Mouse (Mus musculus) stomach, postnatal 0 days (tissue): ENCODE data around the gene Rcan1.

Experiments used
- CTCF ChIP-seq: IDR thresholded peaks from 2 replicates; pipeline ENCODE4 v1.5.1; 2016; ENCODE audit warnings: antibody characterized with exemption, low read depth, mild to moderate bottlenecking, moderate library complexity
- EP300 ChIP-seq: optimal IDR thresholded peaks from 2 replicates; pipeline ENCODE3; 2016; ENCODE audit warnings: antibody characterized with exemption

DNA sequence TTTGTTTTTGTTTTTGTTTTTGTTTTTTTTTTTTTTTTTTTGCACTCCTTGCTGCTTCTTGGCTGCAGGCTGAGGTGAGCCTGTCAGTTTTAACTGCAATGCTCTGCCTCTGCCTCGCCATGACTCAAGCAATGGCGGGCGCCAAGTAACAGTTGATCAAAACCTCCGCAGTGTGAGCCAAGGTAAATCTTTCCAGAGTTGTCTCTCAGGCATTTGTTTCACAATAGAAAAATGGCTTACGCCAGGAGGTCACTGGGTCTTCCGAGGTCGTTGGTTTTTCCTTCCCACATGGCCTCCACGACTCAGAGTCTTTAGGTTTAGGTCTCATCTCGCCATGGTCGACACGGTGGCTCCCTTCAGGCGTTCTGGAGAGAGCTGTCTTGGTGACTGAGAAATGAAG, 117.4 kb downstream of the Rcan1 start:
- TF ChIP-seq CTCF (no peak), EP300 (no peak)
